ENCODE assay signal across 1 mouse cellular context in genomic region chr7:24608017-24608416, GRCm38 (mm10).
A peak's percentile ranks its signal among the peaks of the same experiment; 100 is the strongest.
TF ChIP-seq lines count a peak whose summit lies in the region.

No protein-coding gene starts in this region.

TF ChIP-seq in MEL, 35 proteins besides CTCF, POLR2A, EP300 and RAD21:
- TF ChIP-seq POLR2AphosphoS5 (IDR thresholded peaks at IDR 0.05; ENCODE audit: borderline replicate concordance, low read depth, low read length) (no peak), USF2 (IDR thresholded peaks at IDR 0.05; ENCODE audit: borderline replicate concordance in 1 of 2, insufficient read depth in 1 of 2, low read depth in 1 of 2, low read length in 2 of 2) (no peak), CHD2 (IDR thresholded peaks at IDR 0.05; ENCODE audit: low read length) (no peak), ZC3H11A (IDR thresholded peaks at IDR 0.05; ENCODE audit: low read depth, low read length) (no peak), ZNF384 (IDR thresholded peaks at IDR 0.05; ENCODE audit: low read depth, low read length) (no peak), KAT2A (conservative IDR thresholded peaks at IDR 0.05; ENCODE audit: low read depth, low read length) (peak; percentile 81), HCFC1 (IDR thresholded peaks at IDR 0.05; ENCODE audit: low read depth, low read length) (peak; percentile 97), NELFE (IDR thresholded peaks at IDR 0.05; ENCODE audit: low read depth, low read length) (no peak), E2F4 (IDR thresholded peaks at IDR 0.05; ENCODE audit: borderline replicate concordance, low read depth, low read length) (no peak), TBP (IDR thresholded peaks at IDR 0.05; ENCODE audit: low read depth, low read length) (no peak), ELF1 (IDR thresholded peaks at IDR 0.05; ENCODE audit: low read depth, low read length) (0 out of 2 replicates have a peak, but pooled peaks have one; percentile 28), MAZ (IDR thresholded peaks at IDR 0.05; ENCODE audit: low read depth, low read length) (no peak), BHLHE40 (IDR thresholded peaks at IDR 0.05; ENCODE audit: borderline replicate concordance, low read depth, low read length) (no peak)
